Mouse (Mus musculus) kidney, embryonic 16.5 days (tissue): ENCODE data around the gene Heatr6. TPM values are rescaled to one million over a fixed set of nuclear protein-coding genes. Genes with fewer than 3 reads are reported as not detected.

Source experiments
- ATAC-seq: fragments of 200-750 bp; cut with Nextera tagmentation; 2 replicates; pipeline ENCODE4 v1.8.0; 2017; ENCODE audit warnings: moderate TSS enrichment; ENCODE audit not compliant: low FRiP score, low TSS enrichment
- H3K27ac ChIP-seq: fragments of 300-500 bp; sonication (generic); 2 replicates; pipeline ENCODE4 v1.5.1; 2014; ENCODE audit warnings: low read length
- H3K27me3 ChIP-seq: fragments of 300-500 bp; sonication (generic); 2 replicates; pipeline ENCODE4 v1.6.1; 2014; ENCODE audit warnings: low read length, control low read depth, mixed read lengths; ENCODE audit not compliant: insufficient read depth
- H3K36me3 ChIP-seq: fragments of 300-500 bp; sonication (generic); 2 replicates; pipeline ENCODE4 v1.6.1; 2014; ENCODE audit warnings: low read length, control low read depth, mixed read lengths; ENCODE audit not compliant: insufficient read depth
- H3K4me1 ChIP-seq: fragments of 300-500 bp; sonication (generic); 2 replicates; pipeline ENCODE4 v1.6.1; 2014; ENCODE audit warnings: low read length, control low read depth, mixed read lengths; ENCODE audit not compliant: insufficient read depth
- H3K4me2 ChIP-seq: fragments of 300-500 bp; sonication (generic); replicated peaks from 2 replicates; pipeline ENCODE4 v1.6.1; 2014; ENCODE audit warnings: low read depth, low read length
- H3K4me3 ChIP-seq: fragments of 300-500 bp; sonication (generic); 2 replicates; pipeline ENCODE4 v1.5.1; 2014; ENCODE audit warnings: mild to moderate bottlenecking, low read length
- H3K9ac ChIP-seq: fragments of 300-500 bp; sonication (generic); replicated peaks from 2 replicates; pipeline ENCODE4 v1.6.1; 2014; ENCODE audit warnings: low read length
- H3K9me3 ChIP-seq: fragments of 300-500 bp; sonication (generic); 2 replicates; pipeline ENCODE4 v1.6.1; 2016; ENCODE audit warnings: low read length, control low read depth
- WGBS: fragments of 180-500 bp; shearing (Covaris S2); extraction: QIAGEN DNeasy Blood & Tissue Kit; methylation state at CpG from one replicate; pipeline ENCODE4 v1.1.7; 2014; 5-methylcytosine and 5-hydroxymethylcytosine counted together
- polyA plus RNA-seq: library from polyadenylated mRNA; unstranded; fragments of >200 nt; fragmentation: Nextera tagmentation; extraction: Ambion mirVana; gene quantifications from 2 replicates; pipeline ENCODE4 v1.2.1, GENCODE M21; 2015

The Heatr6 gene
- 23.6 and 27.2 TPM in 2 replicates for polyA plus RNA-seq

DNA sequence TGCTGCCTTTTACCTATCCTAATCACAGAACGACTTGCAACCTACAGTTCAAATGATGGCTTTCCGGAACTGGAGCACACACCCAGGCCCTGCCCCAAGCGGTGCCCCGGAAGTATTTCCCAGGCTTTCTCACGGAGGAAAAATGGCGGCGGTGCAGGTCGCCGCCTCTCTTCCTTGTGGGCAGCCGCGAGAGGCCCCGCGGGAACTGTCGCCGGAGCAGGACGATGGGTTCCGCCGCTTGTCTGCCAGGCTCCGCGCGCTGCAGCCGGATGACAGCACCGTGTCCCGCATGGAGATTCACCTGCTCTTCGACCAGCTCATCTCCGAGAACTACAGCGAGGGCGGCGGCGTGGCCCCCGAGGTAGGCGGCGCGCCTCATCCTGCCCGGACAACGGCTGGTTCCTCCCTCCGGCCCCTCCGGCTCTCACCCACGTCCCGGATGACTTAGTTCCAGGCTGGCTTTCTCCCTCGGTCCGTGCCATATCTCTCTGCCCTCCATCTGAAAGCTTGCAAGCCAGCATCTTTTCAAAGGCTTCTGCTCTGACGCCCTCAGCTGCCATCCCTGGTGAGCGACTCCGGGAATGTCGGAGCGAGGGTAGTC, at the start of gene Heatr6:
Heatr6 (plus strand) TSS at position 116 of the 601 bp plus-strand sequence.
- H3K36me3 ChIP-seq = peaks cover 21% of the 10 kb centered on the region
- H3K9me3 ChIP-seq = peaks cover 4% of the 10 kb centered on the region; the same call in 1 of the 2 replicates
- H3K4me1 ChIP-seq = peaks cover 13% of the 10 kb centered on the region
- H3K27me3 ChIP-seq = peaks cover 7% of the 10 kb centered on the region; the same call in 1 of the 2 replicates
- peak within 1 kb of the TSS; percentile 65 for H3K4me3 ChIP-seq
- H3K4me2 ChIP-seq = peak within 1 kb of the TSS; percentile 82
- H3K9ac ChIP-seq = peak within 1 kb of the TSS; percentile 87
- under 1% methylated on average over 47 of the region's 47 CpGs for WGBS
- peak within 1 kb of the TSS; percentile 81 for H3K27ac ChIP-seq
- peak; percentile 97 for ATAC-seq

DNA sequence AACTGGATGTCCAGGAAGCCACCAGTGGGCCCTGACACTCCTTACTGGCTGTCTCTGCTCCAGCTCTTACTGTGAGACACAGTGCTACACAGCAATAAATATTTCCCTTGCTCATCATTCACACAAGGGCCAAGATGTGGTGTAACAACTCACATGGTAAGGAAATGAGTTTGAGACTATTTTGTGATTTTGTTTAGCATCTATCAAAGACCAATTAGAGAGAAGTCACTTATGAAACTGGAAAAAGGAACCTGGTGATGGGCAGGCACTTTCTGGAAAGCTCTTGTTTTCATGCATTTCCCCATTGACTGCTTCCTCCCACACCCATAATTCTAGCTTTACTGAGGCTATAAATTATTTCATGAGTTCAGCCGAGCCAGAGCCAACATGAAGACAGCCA, 49.8 kb upstream of the Heatr6 start, which contains the start of gene Wfdc17:
Wfdc17 (plus strand) TSS at position 287 of the 400 bp plus-strand sequence.
- H3K4me3 ChIP-seq = no peak within 1 kb of the TSS
- WGBS = 2% methylated on average over 1 of the region's 1 CpGs

DNA sequence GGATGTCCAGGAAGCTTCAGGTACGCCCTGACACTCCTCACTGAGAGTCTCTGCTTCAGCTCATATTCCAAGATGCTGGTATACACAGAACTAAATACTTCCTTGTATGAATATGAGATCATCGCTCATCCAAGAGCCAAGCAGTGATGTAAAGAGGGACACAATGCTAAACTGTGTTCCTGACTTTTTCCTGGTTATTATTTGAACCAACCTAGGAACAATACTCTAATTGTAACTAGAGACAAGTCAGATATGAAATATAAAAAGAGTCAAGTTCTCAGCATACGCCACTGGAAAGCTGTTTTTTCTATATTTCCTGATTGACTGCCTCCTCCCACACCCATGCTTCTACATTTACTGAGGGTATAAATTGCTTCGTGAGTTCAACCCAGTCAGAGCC, 44.8 kb upstream of the Heatr6 start, which contains the start of gene Wfdc18:
Wfdc18 (plus strand) TSS at position 301 of the 400 bp plus-strand sequence.
- H3K36me3 ChIP-seq = no peaks in the 10 kb centered on the region
- H3K4me2 ChIP-seq = no peak within 1 kb of the TSS
- no peak for ATAC-seq
- H3K4me3 ChIP-seq = no peak within 1 kb of the TSS
- no peaks in the 10 kb centered on the region for H3K9me3 ChIP-seq
- WGBS = 62% methylated on average over 4 of the region's 4 CpGs
- no peaks in the 10 kb centered on the region for H3K27me3 ChIP-seq
- H3K27ac ChIP-seq = no peak within 1 kb of the TSS
- no peak within 1 kb of the TSS for H3K9ac ChIP-seq
- H3K4me1 ChIP-seq = no peaks in the 10 kb centered on the region

More for the DNA sequence above, 49.8 kb upstream of the Heatr6 start, which contains the start of gene Wfdc17:
- Histone ChIP-seq H3K9ac (no peak within 1 kb of the TSS), H3K27ac (no peak within 1 kb of the TSS), H3K4me2 (no peak within 1 kb of the TSS), H3K36me3 (no peaks in the 10 kb centered on the region), H3K4me1 (no peaks in the 10 kb centered on the region), H3K27me3 (no peaks in the 10 kb centered on the region), H3K9me3 (no peaks in the 10 kb centered on the region)
- no peak for ATAC-seq

DNA sequence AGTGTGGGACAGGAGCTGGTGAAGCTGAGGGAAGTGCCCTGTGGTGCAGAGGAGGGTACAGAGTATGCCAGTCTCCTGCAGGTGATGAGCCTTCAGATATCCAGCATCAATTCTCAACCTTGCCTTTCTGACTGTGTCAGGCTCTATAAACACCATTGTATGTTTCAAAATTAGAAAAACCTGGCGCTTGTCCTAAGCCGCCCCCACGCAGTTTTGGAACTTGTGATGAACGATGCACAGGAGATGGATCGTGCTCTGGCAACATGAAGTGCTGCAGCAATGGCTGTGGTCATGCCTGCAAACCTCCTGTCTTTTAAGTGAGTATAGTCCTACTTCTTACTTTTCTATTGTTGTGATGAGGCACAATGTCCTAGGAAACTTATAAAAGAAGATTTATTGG, 43.8 kb upstream of the Heatr6 start:
- Histone ChIP-seq H3K4me2 (no peak overlapping the region), H3K36me3 (no peaks in the 10 kb centered on the region), H3K4me3 (no peak overlapping the region), H3K9me3 (no peaks in the 10 kb centered on the region), H3K27me3 (no peaks in the 10 kb centered on the region), H3K27ac (no peak overlapping the region), H3K4me1 (no peaks in the 10 kb centered on the region), H3K9ac (no peak overlapping the region)
- WGBS = 79% methylated on average over 5 of the region's 5 CpGs
- no peak for ATAC-seq

DNA sequence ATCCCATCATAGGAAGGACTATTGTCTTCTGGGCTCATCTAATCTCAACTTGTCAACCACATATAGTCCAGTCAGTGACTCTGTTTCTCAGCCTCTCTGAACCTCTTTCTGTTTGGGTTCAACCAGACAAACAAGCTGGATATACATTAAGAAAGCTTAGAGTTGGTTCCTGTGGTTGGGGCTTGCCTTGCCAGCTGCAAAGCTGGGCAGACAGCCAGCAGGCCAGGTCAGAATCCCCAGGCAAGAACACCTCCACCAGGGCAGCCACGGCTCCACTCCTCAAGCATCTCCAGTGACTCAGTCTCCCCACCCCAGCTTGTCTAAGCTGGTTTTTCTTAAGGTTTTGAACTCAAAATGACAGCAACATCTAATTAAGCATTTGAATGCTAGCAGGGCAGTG, 40.8 kb upstream of the Heatr6 start:
- Histone ChIP-seq H3K4me1 (no peaks in the 10 kb centered on the region), H3K4me3 (no peak overlapping the region), H3K27me3 (no peaks in the 10 kb centered on the region), H3K9ac (no peak overlapping the region), H3K4me2 (no peak overlapping the region), H3K27ac (no peak overlapping the region), H3K36me3 (no peaks in the 10 kb centered on the region), H3K9me3 (no peaks in the 10 kb centered on the region)
- no peak for ATAC-seq
- 73% methylated on average over 1 of the region's 1 CpGs for WGBS

DNA sequence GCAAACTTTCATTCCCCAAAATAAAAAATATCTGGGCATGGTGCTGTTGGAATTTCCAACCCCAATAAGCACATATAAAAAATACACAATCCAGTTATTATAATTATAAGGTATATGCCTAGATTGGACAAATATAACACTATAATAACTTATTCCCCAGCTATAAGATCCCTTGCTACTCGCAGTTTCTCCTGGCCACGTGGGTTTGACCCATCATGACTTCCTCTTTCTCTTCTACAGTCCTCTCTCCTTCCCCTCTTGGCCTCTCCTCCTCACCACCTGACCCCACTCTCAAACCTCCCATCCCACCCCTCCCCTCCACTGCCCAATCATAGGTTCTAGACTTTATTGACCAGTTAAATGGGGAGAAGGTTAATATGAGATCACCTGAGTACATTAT, 39.6 kb upstream of the Heatr6 start:
- no peaks in the 10 kb centered on the region for H3K27me3 ChIP-seq
- H3K9ac ChIP-seq = no peak overlapping the region
- H3K36me3 ChIP-seq = no peaks in the 10 kb centered on the region
- no peak overlapping the region for H3K4me2 ChIP-seq
- no peak overlapping the region for H3K27ac ChIP-seq
- H3K9me3 ChIP-seq = no peaks in the 10 kb centered on the region
- H3K4me3 ChIP-seq = no peak overlapping the region
- no peak for ATAC-seq
- H3K4me1 ChIP-seq = no peaks in the 10 kb centered on the region
- WGBS = 66% methylated on average over 2 of the region's 2 CpGs

DNA sequence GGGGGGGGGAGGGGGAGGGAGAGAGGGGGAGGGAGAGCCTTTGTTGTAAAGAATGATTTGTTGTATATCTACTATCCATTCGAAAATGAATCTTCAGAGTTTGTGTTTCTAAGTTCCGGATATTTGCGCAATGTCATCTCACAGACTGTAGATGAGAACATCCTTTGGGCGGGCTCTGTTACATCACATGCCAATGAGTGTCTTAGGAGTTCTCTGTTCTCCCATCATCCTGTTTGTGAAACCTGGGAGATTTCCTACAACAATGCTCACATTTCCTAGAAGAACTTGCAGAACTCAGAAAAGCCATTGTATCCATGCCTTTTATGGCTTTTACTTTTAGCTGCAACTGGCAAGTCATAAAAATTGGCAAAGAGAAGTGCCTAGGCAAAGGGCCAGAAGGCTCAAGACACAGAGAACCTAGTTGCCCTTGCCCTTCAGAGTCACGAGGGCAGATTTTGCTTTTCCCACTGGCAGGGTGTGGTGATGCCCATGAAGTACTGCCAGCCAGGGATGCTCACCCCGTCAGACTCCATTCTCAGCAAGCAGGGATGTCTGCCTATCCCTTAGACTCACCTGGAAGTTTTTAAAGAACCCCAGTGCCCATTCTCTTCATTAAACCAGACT, 36.3 kb upstream of the Heatr6 start:
- ATAC-seq = no peak
- no peaks in the 10 kb centered on the region for H3K36me3 ChIP-seq
- H3K4me2 ChIP-seq = no peak overlapping the region
- H3K4me3 ChIP-seq = no peak overlapping the region
- H3K27ac ChIP-seq = no peak overlapping the region
- no peaks in the 10 kb centered on the region for H3K27me3 ChIP-seq
- no peaks in the 10 kb centered on the region for H3K9me3 ChIP-seq
- 84% methylated on average over 6 of the region's 6 CpGs for WGBS
- H3K9ac ChIP-seq = no peak overlapping the region
- H3K4me1 ChIP-seq = no peaks in the 10 kb centered on the region

DNA sequence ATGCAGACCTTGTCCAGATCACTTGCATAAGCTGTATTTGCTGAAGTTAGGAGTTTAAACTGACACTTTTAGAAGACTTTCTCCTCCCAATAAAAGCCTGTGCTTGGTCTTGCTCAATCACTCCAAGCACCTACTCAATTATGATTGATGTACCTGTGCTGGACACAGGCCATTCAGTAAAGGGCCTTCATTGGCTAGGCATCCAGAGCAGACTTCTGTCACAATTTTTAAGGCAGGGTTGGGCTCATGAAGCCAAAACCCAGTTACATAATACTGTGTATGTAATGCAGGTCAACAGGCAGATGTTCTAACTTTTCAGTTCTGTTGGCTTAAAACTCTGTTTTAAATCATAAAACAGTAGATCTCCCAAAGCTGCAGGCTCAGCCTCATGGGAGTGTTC, 32.7 kb upstream of the Heatr6 start:
- H3K27me3 ChIP-seq = no peaks in the 10 kb centered on the region
- H3K9ac ChIP-seq = no peak overlapping the region
- no peaks in the 10 kb centered on the region for H3K36me3 ChIP-seq
- H3K9me3 ChIP-seq = no peaks in the 10 kb centered on the region
- no peak for ATAC-seq
- no peak overlapping the region for H3K27ac ChIP-seq
- no peak overlapping the region for H3K4me3 ChIP-seq
- no peak overlapping the region for H3K4me2 ChIP-seq
- H3K4me1 ChIP-seq = no peaks in the 10 kb centered on the region

DNA sequence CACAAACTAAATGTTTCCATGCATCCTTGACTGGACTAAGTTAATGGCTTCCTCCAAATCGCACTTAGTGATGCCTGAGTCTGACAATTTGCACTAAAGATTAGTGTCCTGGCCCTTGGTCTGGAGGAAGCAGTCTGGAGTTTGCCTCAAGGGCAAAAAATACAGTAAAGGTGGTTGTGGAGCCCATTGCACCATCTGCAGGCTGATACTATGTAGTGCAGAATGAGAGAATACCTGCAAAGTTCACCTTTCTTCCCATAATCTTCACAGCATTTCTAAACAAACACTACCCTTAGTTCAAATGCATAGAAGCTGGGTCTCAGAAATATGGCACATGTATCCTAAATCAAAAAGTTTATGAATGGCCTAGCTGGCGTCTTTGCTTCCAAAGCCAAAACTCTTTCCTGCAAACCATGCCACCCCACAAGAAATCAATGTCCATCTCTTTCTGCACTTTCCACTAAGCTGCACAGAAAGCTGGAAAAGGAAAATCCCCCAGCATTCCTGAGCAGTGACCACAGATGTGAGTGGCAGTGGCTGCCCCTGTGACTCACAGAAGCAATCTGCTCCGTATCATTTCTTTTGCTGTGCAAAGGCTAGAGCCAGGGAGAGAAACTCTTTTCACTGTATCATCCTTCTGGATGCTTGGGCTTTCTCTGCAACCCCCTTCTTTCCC, 24.6 kb upstream of the Heatr6 start:
- no peak overlapping the region for H3K27ac ChIP-seq
- no peak overlapping the region for H3K4me3 ChIP-seq
- ATAC-seq = no peak
- WGBS = 59% methylated on average over 3 of the region's 3 CpGs
- H3K9me3 ChIP-seq = peaks cover 2% of the 10 kb centered on the region
- no peaks in the 10 kb centered on the region for H3K27me3 ChIP-seq
- no peak overlapping the region for H3K4me2 ChIP-seq
- no peak overlapping the region for H3K9ac ChIP-seq
- no peaks in the 10 kb centered on the region for H3K4me1 ChIP-seq
- no peaks in the 10 kb centered on the region for H3K36me3 ChIP-seq

DNA sequence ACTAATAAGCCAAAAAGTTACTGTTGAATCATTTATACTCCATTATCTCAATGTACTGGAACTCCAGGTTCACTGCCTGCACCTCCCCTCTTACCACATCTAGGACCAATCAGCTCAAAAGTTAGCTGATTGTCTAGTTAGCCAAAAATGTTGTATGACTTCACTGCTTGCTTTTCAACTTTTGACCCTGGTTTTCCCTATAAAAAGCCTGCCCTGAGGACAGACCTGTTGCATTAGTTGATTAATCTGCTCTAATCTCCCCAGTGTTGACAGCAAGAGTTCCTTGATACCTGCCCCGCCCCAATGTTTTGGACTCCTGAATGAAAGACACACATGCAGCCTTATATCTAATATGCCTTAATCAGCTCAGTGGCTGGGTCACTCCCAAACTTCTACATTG, 22.4 kb upstream of the Heatr6 start:
- no peak for ATAC-seq
- no peak overlapping the region for H3K27ac ChIP-seq
- H3K4me1 ChIP-seq = no peaks in the 10 kb centered on the region
- WGBS = 100% methylated on average over 1 of the region's 1 CpGs
- H3K4me3 ChIP-seq = no peak overlapping the region
- H3K9ac ChIP-seq = no peak overlapping the region
- H3K9me3 ChIP-seq = peaks cover 6% of the 10 kb centered on the region
- H3K36me3 ChIP-seq = no peaks in the 10 kb centered on the region
- H3K27me3 ChIP-seq = no peaks in the 10 kb centered on the region
- no peak overlapping the region for H3K4me2 ChIP-seq
